Mouse (Mus musculus): ENCODE measurements at regions not wholly inside any gene's neighbourhood (a gene's known extent, or its start where the extent isn't known, plus 50 kb on each side); places are given as distances from the start of the nearest gene placed in this dataset.
A peak's percentile ranks its signal among the peaks of the same experiment; 100 is the strongest.

GRCm38 (mm10) chr1:184241846-184242245 lies 207.7 kb upstream of the 1700056E22Rik start:
- no peak overlapping the region for H3K4me2 ChIP-seq (replicated peaks; ENCODE audit: low read depth, low read length)
- H3K27ac ChIP-seq (ENCODE audit: low read depth, low read length): no peak overlapping the region
- no peak for ATAC-seq (ENCODE audit: low FRiP score)
- no peak overlapping the region for H3K4me3 ChIP-seq (ENCODE audit: low read depth, low read length)
- H3K4me1 ChIP-seq (replicated peaks; ENCODE audit: control insufficient read depth, insufficient read depth, low read length): no peaks in the 10 kb centered on the region
- H3K27me3 ChIP-seq (ENCODE audit: control insufficient read depth, insufficient read depth, low read length): no peaks in the 10 kb centered on the region
- WGBS: 77% methylated on average over 4 of the region's 4 CpGs
- no peak overlapping the region for H3K9ac ChIP-seq (ENCODE audit: low read depth, low read length)
- H3K36me3 ChIP-seq (ENCODE audit: control insufficient read depth, insufficient read depth, low read length): no peaks in the 10 kb centered on the region
- H3K9me3 ChIP-seq (ENCODE audit: control insufficient read depth, low read length): no peaks in the 10 kb centered on the region
- DNase-seq (ENCODE audit: low spot score): no peak

GRCm38 (mm10) chr1:184235131-184235983 lies 201.3 kb upstream of the 1700056E22Rik start:
- H3K9ac ChIP-seq (ENCODE audit: low read depth, low read length): no peak overlapping the region; the same call in 1 of the 2 replicates
- no peaks in the 10 kb centered on the region for H3K9me3 ChIP-seq (ENCODE audit: control insufficient read depth, low read length)
- no peak overlapping the region for H3K4me3 ChIP-seq (ENCODE audit: low read depth, low read length)
- peak; percentile 74 for ATAC-seq (ENCODE audit: low FRiP score)
- 28% methylated on average over 25 of the region's 25 CpGs for WGBS
- no peak overlapping the region for H3K27ac ChIP-seq (ENCODE audit: low read depth, low read length)
- no peaks in the 10 kb centered on the region for H3K36me3 ChIP-seq (ENCODE audit: control insufficient read depth, insufficient read depth, low read length)
- no peaks in the 10 kb centered on the region for H3K4me1 ChIP-seq (replicated peaks; ENCODE audit: control insufficient read depth, insufficient read depth, low read length)
- H3K4me2 ChIP-seq (replicated peaks; ENCODE audit: low read depth, low read length): peak overlapping the region; percentile 32
- DNase-seq (ENCODE audit: low spot score): peak; percentile 88
- H3K27me3 ChIP-seq (ENCODE audit: control insufficient read depth, insufficient read depth, low read length): no peaks in the 10 kb centered on the region

GRCm38 (mm10) chr1:184234320-184234988 lies 200.4 kb upstream of the 1700056E22Rik start:
- ATAC-seq (ENCODE audit: low FRiP score) (peak; percentile 71), DNase-seq (ENCODE audit: low spot score) (peak; percentile 50)
- no peak overlapping the region for H3K4me3 ChIP-seq (ENCODE audit: low read depth, low read length)
- no peak overlapping the region for H3K27ac ChIP-seq (ENCODE audit: low read depth, low read length)
- H3K4me2 ChIP-seq (replicated peaks; ENCODE audit: low read depth, low read length): no peak overlapping the region
- H3K4me1 ChIP-seq (replicated peaks; ENCODE audit: control insufficient read depth, insufficient read depth, low read length): no peaks in the 10 kb centered on the region
- no peak overlapping the region for H3K9ac ChIP-seq (ENCODE audit: low read depth, low read length)
- 50% methylated on average over 8 of the region's 8 CpGs for WGBS
- H3K36me3 ChIP-seq (ENCODE audit: control insufficient read depth, insufficient read depth, low read length): no peaks in the 10 kb centered on the region
- no peaks in the 10 kb centered on the region for H3K27me3 ChIP-seq (ENCODE audit: control insufficient read depth, insufficient read depth, low read length)
- no peaks in the 10 kb centered on the region for H3K9me3 ChIP-seq (ENCODE audit: control insufficient read depth, low read length)

- no peaks in the 10 kb centered on the region for H3K9me3 ChIP-seq (ENCODE audit: control insufficient read depth, low read length)
- no peak overlapping the region for H3K4me2 ChIP-seq (replicated peaks; ENCODE audit: low read depth, low read length)
- no peak for ATAC-seq (ENCODE audit: low FRiP score)
- no peaks in the 10 kb centered on the region for H3K36me3 ChIP-seq (ENCODE audit: control insufficient read depth, insufficient read depth, low read length)
- no peak overlapping the region for H3K4me3 ChIP-seq (ENCODE audit: low read depth, low read length)
- no peaks in the 10 kb centered on the region for H3K27me3 ChIP-seq (ENCODE audit: control insufficient read depth, insufficient read depth, low read length)
- no peak overlapping the region for H3K9ac ChIP-seq (ENCODE audit: low read depth, low read length)
- no peaks in the 10 kb centered on the region for H3K4me1 ChIP-seq (replicated peaks; ENCODE audit: control insufficient read depth, insufficient read depth, low read length)
- 59% methylated on average over 5 of the region's 5 CpGs for WGBS
- H3K27ac ChIP-seq (ENCODE audit: low read depth, low read length): no peak overlapping the region
- DNase-seq (ENCODE audit: low spot score): no peak
Measured at GRCm38 (mm10) chr1:184233741-184234255, 199.7 kb upstream of the 1700056E22Rik start.

GRCm38 (mm10) chr1:184222326-184222725 lies 188.2 kb upstream of the 1700056E22Rik start:
- Histone ChIP-seq H3K27ac (ENCODE audit: low read depth, low read length) (no peak overlapping the region), H3K9me3 (ENCODE audit: control insufficient read depth, low read length) (no peaks in the 10 kb centered on the region), H3K9ac (ENCODE audit: low read depth, low read length) (no peak overlapping the region), H3K27me3 (ENCODE audit: control insufficient read depth, insufficient read depth, low read length) (no peaks in the 10 kb centered on the region), H3K4me2 (replicated peaks; ENCODE audit: low read depth, low read length) (no peak overlapping the region), H3K36me3 (ENCODE audit: control insufficient read depth, insufficient read depth, low read length) (no peaks in the 10 kb centered on the region), H3K4me3 (ENCODE audit: low read depth, low read length) (no peak overlapping the region), H3K4me1 (replicated peaks; ENCODE audit: control insufficient read depth, insufficient read depth, low read length) (no peaks in the 10 kb centered on the region)
- DNase-seq (ENCODE audit: low spot score) (no peak), ATAC-seq (ENCODE audit: low FRiP score) (no peak)
- WGBS: 75% methylated on average over 2 of the region's 2 CpGs

- Histone ChIP-seq H3K27ac (ENCODE audit: low read depth, low read length) (no peak overlapping the region), H3K9me3 (ENCODE audit: control insufficient read depth, low read length) (no peaks in the 10 kb centered on the region), H3K4me2 (replicated peaks; ENCODE audit: low read depth, low read length) (no peak overlapping the region), H3K27me3 (ENCODE audit: control insufficient read depth, insufficient read depth, low read length) (no peaks in the 10 kb centered on the region), H3K4me1 (replicated peaks; ENCODE audit: control insufficient read depth, insufficient read depth, low read length) (no peaks in the 10 kb centered on the region), H3K9ac (ENCODE audit: low read depth, low read length) (no peak overlapping the region), H3K4me3 (ENCODE audit: low read depth, low read length) (no peak overlapping the region), H3K36me3 (ENCODE audit: control insufficient read depth, insufficient read depth, low read length) (no peaks in the 10 kb centered on the region)
- no peak for DNase-seq (ENCODE audit: low spot score)
- 66% methylated on average over 3 of the region's 3 CpGs for WGBS
- no peak for ATAC-seq (ENCODE audit: low FRiP score)
Measured at GRCm38 (mm10) chr1:184221792-184222191, 187.7 kb upstream of the 1700056E22Rik start.

- Histone ChIP-seq H3K9ac (ENCODE audit: low read depth, low read length) (no peak overlapping the region), H3K27me3 (ENCODE audit: control insufficient read depth, insufficient read depth, low read length) (no peaks in the 10 kb centered on the region), H3K4me1 (replicated peaks; ENCODE audit: control insufficient read depth, insufficient read depth, low read length) (no peaks in the 10 kb centered on the region), H3K27ac (ENCODE audit: low read depth, low read length) (no peak overlapping the region), H3K9me3 (ENCODE audit: control insufficient read depth, low read length) (no peaks in the 10 kb centered on the region), H3K4me2 (replicated peaks; ENCODE audit: low read depth, low read length) (no peak overlapping the region), H3K36me3 (ENCODE audit: control insufficient read depth, insufficient read depth, low read length) (no peaks in the 10 kb centered on the region), H3K4me3 (ENCODE audit: low read depth, low read length) (no peak overlapping the region)
- no peak for ATAC-seq (ENCODE audit: low FRiP score)
- no peak for DNase-seq (ENCODE audit: low spot score)
- WGBS: 90% methylated on average over 4 of the region's 4 CpGs
Measured at GRCm38 (mm10) chr1:184197272-184197671, 163.2 kb upstream of the 1700056E22Rik start.

- no peak for DNase-seq (ENCODE audit: low spot score)
- no peak for ATAC-seq (ENCODE audit: low FRiP score)
- WGBS: 76% methylated on average over 3 of the region's 3 CpGs
- Histone ChIP-seq H3K9ac (ENCODE audit: low read depth, low read length) (no peak overlapping the region), H3K4me2 (replicated peaks; ENCODE audit: low read depth, low read length) (no peak overlapping the region), H3K4me3 (ENCODE audit: low read depth, low read length) (no peak overlapping the region), H3K27me3 (ENCODE audit: control insufficient read depth, insufficient read depth, low read length) (no peaks in the 10 kb centered on the region), H3K36me3 (ENCODE audit: control insufficient read depth, insufficient read depth, low read length) (no peaks in the 10 kb centered on the region), H3K4me1 (replicated peaks; ENCODE audit: control insufficient read depth, insufficient read depth, low read length) (no peaks in the 10 kb centered on the region), H3K27ac (ENCODE audit: low read depth, low read length) (no peak overlapping the region), H3K9me3 (ENCODE audit: control insufficient read depth, low read length) (no peaks in the 10 kb centered on the region)
Measured at GRCm38 (mm10) chr1:184191325-184191724, 157.2 kb upstream of the 1700056E22Rik start.

Measured in hindbrain, embryonic 11.5 days (tissue).